Mouse (Mus musculus) lung, postnatal 0 days (tissue): ENCODE measurements at regions not wholly inside any gene's neighbourhood (a gene's known extent, or its start where the extent isn't known, plus 50 kb on each side); places are given as distances from the start of the nearest gene placed in this dataset.
A peak's percentile ranks its signal among the peaks of the same experiment; 100 is the strongest.

ENCODE experiments used
- ATAC-seq: fragments of 200-750 bp; cut with Nextera tagmentation; 2 replicates; pipeline ENCODE4 v1.8.0; 2017; ENCODE audit warnings: moderate library complexity
- DNase-seq: peaks from one replicate; pipeline ENCODE4 v3.0.0-alpha.2; 2016; ENCODE audit warnings: low spot score
- H3K27ac ChIP-seq: fragments of 300-500 bp; sonication (generic); 2 replicates; pipeline ENCODE4 v1.5.1; 2014; ENCODE audit warnings: antibody characterized with exemption, mild to moderate bottlenecking, low read length, mixed read lengths
- H3K27me3 ChIP-seq: fragments of 300-500 bp; sonication (generic); replicated peaks from 2 replicates; pipeline ENCODE4 v1.6.1; 2014; ENCODE audit warnings: low read length, mixed read lengths; ENCODE audit not compliant: insufficient read depth
- H3K36me3 ChIP-seq: fragments of 300-500 bp; sonication (generic); 2 replicates; pipeline ENCODE4 v1.6.1; 2014; ENCODE audit warnings: low read length, mixed read lengths; ENCODE audit not compliant: insufficient read depth
- H3K4me1 ChIP-seq: fragments of 300-500 bp; sonication (generic); 2 replicates; pipeline ENCODE4 v1.6.1; 2014; ENCODE audit warnings: antibody characterized with exemption, low read depth, low read length, mixed read lengths; ENCODE audit not compliant: insufficient read depth
- H3K4me2 ChIP-seq: fragments of 300-500 bp; sonication (generic); replicated peaks from 2 replicates; pipeline ENCODE4 v1.6.1; 2014; ENCODE audit warnings: low read depth, mild to moderate bottlenecking, low read length, moderate library complexity, mixed read lengths
- H3K4me3 ChIP-seq: fragments of 300-500 bp; sonication (generic); 2 replicates; pipeline ENCODE4 v1.5.1; 2014; ENCODE audit warnings: low read depth, low read length
- H3K9ac ChIP-seq: fragments of 300-500 bp; sonication (generic); replicated peaks from 2 replicates; pipeline ENCODE4 v1.6.1; 2014; ENCODE audit warnings: low read depth, mild to moderate bottlenecking
- H3K9me3 ChIP-seq: fragments of 300-500 bp; sonication (generic); 2 replicates; pipeline ENCODE4 v1.6.1; 2016; ENCODE audit warnings: low read length, mixed read lengths
- CTCF ChIP-seq: IDR thresholded peaks from 2 replicates; pipeline ENCODE4 v1.5.1; 2016; ENCODE audit warnings: antibody characterized with exemption, mild to moderate bottlenecking
- EP300 ChIP-seq: IDR thresholded peaks from 2 replicates; pipeline ENCODE4 v1.6.1; 2016; ENCODE audit warnings: antibody characterized with exemption, mild to moderate bottlenecking, control low read depth
- WGBS: fragments of 180-500 bp; shearing (Covaris S2); extraction: QIAGEN DNeasy Blood & Tissue Kit; methylation state at CpG from one replicate; pipeline ENCODE4 v1.1.7; 2014; 5-methylcytosine and 5-hydroxymethylcytosine counted together

- no peak for TF ChIP-seq CTCF
- TF ChIP-seq EP300 = no peak
- Histone ChIP-seq H3K4me3 (no peak overlapping the region), H3K27me3 (no peaks in the 10 kb centered on the region), H3K9ac (no peak overlapping the region), H3K27ac (no peak overlapping the region), H3K9me3 (no peaks in the 10 kb centered on the region), H3K4me1 (no peaks in the 10 kb centered on the region), H3K36me3 (no peaks in the 10 kb centered on the region), H3K4me2 (no peak overlapping the region)
- WGBS = 64% methylated on average over 6 of the region's 6 CpGs
- DNase-seq (no peak), ATAC-seq (no peak)
These were observed 135.7 kb upstream of the Arhgap5 start for GRCm38 (mm10) chr12:52368034-52368433.

- H3K9me3 ChIP-seq = no peaks in the 10 kb centered on the region
- H3K4me3 ChIP-seq = no peak overlapping the region
- TF ChIP-seq CTCF (no peak), EP300 (no peak)
- H3K27me3 ChIP-seq = no peaks in the 10 kb centered on the region
- no peak overlapping the region for H3K9ac ChIP-seq
- H3K36me3 ChIP-seq = no peaks in the 10 kb centered on the region
- H3K27ac ChIP-seq = no peak overlapping the region
- no peaks in the 10 kb centered on the region for H3K4me1 ChIP-seq
- ATAC-seq = no peak
- DNase-seq = no peak
- WGBS = 63% methylated on average over 4 of the region's 4 CpGs
- H3K4me2 ChIP-seq = no peak overlapping the region
These were observed 135.3 kb upstream of the Arhgap5 start for GRCm38 (mm10) chr12:52368466-52368865.

- TF ChIP-seq EP300 (no peak), CTCF (no peak)
- Histone ChIP-seq H3K9ac (no peak overlapping the region), H3K27ac (no peak overlapping the region), H3K4me1 (no peaks in the 10 kb centered on the region), H3K4me2 (no peak overlapping the region), H3K9me3 (no peaks in the 10 kb centered on the region), H3K36me3 (no peaks in the 10 kb centered on the region), H3K27me3 (no peaks in the 10 kb centered on the region), H3K4me3 (no peak overlapping the region)
- DNase-seq (no peak), ATAC-seq (no peak)
- WGBS = 46% methylated on average over 12 of the region's 12 CpGs
These were observed 133.5 kb upstream of the Arhgap5 start for GRCm38 (mm10) chr12:52370153-52370710.

DNA sequence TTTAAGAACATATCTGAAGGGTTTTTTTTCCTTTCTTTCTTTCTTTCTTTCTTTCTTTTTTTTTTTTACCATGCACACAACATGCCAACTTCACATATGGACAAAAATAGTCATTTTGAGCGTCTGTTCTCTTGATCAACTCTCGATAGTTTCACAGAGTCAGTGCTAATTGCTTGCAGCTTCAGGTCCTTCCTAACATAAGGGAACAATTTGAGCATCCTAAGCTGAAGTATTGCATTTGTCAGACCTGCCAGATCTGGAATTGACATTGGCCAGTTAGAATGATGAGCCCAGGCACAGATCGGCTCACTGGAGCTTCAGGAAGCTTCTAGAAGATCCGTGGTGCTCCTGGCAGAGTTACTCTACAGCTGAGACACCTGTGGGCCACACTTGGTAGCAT lies 128.7 kb upstream of the Arhgap5 start:
- DNase-seq (no peak), ATAC-seq (no peak)
- TF ChIP-seq EP300 = no peak
- no peak for TF ChIP-seq CTCF
- Histone ChIP-seq H3K4me3 (no peak overlapping the region), H3K36me3 (no peaks in the 10 kb centered on the region), H3K27me3 (no peaks in the 10 kb centered on the region), H3K9ac (no peak overlapping the region), H3K27ac (no peak overlapping the region), H3K4me2 (no peak overlapping the region), H3K9me3 (no peaks in the 10 kb centered on the region), H3K4me1 (no peaks in the 10 kb centered on the region)
- whole genome bisulfite sequencing = 93% methylated on average over 4 of the region's 4 CpGs

GRCm38 (mm10) chr12:52376692-52377462 lies 126.9 kb upstream of the Arhgap5 start:
- Histone ChIP-seq H3K27ac (no peak overlapping the region), H3K9me3 (no peaks in the 10 kb centered on the region), H3K4me2 (no peak overlapping the region), H3K36me3 (no peaks in the 10 kb centered on the region), H3K27me3 (no peaks in the 10 kb centered on the region), H3K9ac (no peak overlapping the region), H3K4me1 (peaks cover 4% of the 10 kb centered on the region; the same call in 1 of the 2 replicates), H3K4me3 (no peak overlapping the region)
- 75% methylated on average over 10 of the region's 10 CpGs for WGBS
- ATAC-seq (peak; percentile 71), DNase-seq (peak; percentile 37)
- TF ChIP-seq EP300 = 0 out of 2 replicates have a peak, but pooled peaks have one; percentile 18
- no peak for TF ChIP-seq CTCF

DNA sequence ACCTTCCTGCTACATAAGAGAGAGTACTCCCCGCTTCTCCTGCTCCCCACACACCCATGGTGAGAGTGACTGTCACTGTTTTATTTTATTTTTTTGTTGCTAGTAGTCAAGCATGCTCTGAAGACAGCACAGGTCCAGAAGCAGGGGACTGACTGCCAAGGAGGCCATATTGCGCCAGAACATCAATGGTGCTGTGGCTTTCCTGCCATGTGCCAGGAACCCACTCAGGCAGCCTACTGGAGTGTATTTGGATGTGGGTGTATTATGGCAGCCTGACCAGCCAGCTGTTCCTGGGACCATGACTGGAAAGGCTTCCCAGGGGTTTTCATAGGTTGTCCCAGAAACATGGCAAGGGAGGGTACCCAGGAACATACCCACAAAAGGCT lies 126.3 kb upstream of the Arhgap5 start:
- no peak for TF ChIP-seq CTCF
- no peak for TF ChIP-seq EP300
- Histone ChIP-seq H3K27me3 (no peaks in the 10 kb centered on the region), H3K36me3 (no peaks in the 10 kb centered on the region), H3K4me2 (no peak overlapping the region), H3K27ac (no peak overlapping the region), H3K9me3 (no peaks in the 10 kb centered on the region), H3K4me1 (peaks cover 10% of the 10 kb centered on the region; the same call in 1 of the 2 replicates), H3K4me3 (no peak overlapping the region), H3K9ac (no peak overlapping the region)
- no peak for DNase-seq
- ATAC-seq = no peak
- 100% methylated on average over 2 of the region's 2 CpGs for WGBS
